Mouse (Mus musculus): ENCODE data around the gene Arhgap24.

Arhgap24 gene

DNA sequence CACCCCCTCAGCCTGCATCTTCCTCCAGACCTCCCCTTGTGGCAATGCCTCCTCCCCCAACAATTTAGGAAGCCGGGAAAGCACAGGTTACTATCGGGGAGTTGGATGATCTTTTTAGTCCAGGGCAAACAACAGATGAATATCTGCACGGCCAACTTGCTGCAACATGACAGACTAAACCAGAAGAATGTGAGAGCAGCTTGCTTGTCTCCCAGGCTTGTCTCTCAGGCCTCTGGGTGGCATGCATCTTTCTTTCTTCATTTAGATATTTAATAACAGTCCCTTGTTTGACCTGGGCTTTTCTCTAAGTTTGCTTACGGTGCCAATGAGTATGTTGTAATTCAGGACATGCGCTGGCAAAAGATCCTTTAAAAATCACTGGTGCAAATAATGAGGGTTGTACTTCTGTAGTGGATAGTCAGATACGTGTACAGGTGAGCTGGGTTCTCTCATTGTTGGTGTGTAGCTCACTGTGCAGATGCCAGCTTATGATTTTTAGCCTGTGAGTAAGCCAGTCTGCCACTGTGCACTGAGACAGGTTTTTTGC, 101.7 kb downstream of the Arhgap24 start:
- DNase-seq, result no peak

GRCm38 (mm10) chr5:102591422-102591821, 110.2 kb downstream of the Arhgap24 start:
- DNase-seq, result no peak

GRCm38 (mm10) chr5:102593058-102593457, 111.9 kb downstream of the Arhgap24 start:
- no peak for DNase-seq

DNA sequence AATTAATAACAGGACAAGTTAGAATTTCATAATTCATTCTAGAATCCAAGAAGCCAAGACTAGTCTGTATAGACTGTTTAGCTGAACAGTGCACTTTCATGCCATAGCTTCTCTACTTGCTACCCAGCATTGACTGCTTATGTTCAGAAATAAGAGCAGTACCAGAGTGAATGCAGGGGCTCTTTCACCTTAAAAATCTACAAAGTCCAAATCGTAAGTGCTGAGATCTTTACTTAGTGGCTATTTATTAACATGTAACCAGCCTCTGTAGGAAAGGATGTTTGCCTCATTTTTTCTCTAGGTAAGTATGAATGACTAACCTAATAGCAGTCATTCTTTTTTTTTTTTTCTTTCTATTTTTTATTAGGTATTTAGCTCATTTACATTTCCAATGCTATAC, 117.9 kb downstream of the Arhgap24 start:
- no peak for DNase-seq

DNA sequence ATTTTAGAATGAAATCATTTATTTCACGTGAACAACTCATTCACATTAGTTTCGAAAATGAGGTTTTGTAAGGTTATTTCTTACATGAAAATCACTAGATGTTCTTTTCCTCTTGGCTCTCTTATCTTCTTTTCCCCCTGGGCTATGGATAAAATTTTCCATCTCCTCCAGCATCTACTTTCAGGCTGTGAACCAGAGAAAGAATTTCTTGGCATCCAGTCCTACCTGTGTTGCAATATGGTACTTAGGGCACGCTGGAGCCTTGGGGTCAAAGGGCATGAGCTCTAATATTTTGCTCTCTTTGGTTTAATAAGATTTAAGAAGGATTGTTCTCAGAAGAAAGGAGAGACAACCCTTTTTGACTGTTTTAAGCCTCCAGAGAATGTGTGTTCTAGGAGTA, 132.4 kb downstream of the Arhgap24 start:
- DNase-seq, result no peak

DNA sequence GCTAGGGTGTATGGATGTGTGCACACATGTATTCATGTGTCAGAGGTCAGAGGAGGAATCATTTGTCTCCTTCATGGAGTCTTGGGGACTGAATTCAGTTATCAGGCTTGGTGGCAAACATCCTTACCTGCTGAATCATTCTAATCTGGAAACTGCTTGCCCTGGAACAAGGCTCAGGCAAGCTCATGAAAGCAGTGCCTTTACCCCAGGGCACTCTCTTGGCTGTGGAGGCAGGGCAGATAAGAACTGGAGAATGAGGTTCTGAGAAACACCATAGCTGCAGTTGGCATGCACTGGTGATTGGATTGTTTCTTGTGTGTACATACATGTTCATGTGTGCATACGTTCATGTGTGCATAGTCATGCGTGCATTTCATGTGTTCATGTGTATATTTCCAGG, 132.9 kb downstream of the Arhgap24 start:
- DNase-seq, result no peak

- DNase-seq, result no peak
These were observed 134.1 kb downstream of the Arhgap24 start for GRCm38 (mm10) chr5:102615249-102615648.

- DNase-seq, result no peak
These were observed 139.8 kb downstream of the Arhgap24 start for GRCm38 (mm10) chr5:102621036-102621435.

GRCm38 (mm10) chr5:102623807-102624435, 142.7 kb downstream of the Arhgap24 start:
- DNase-seq, result no peak

DNA sequence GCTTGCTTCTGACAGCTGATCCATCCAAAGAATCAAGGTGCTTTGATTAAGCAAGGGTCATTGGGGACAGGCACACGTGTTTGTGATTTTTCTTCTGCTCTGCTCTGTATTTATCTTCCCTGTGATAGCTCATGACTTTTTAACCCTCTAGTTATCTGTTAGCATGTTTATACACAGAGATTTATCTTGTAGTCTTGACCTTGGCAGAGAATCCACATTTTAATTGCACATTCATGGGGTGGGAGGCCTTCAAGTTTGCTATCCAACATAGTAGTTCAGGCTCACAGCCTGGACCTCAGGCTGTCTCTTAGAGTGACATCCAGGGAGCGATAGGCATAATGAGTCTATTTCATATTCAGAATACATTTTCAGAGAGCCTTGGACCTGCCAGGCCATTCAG, 145.5 kb downstream of the Arhgap24 start:
- DNase-seq, result no peak

DNA sequence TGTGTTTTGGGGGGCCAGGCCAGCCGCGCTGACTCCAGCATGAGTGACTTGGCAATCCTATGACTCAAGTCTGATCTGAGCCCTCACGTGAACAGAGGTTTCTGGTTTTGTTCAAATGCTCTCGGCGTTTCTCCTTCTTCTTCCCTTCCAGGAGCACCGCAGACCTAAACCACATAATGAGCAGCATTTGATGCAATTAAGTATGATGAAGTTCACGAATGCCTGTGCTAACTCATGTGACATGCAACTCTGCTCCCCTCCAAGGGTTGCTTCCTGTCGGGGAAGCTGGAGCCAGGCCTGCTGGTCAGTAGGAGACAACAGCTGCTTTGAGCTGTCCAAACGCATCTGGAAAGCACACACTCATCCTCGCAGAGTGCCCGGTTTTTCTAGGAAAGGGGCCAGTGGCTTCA, 148.2 kb downstream of the Arhgap24 start:
- no peak for DNase-seq

GRCm38 (mm10) chr5:102635591-102635990, 154.4 kb downstream of the Arhgap24 start:
- no peak for DNase-seq

- DNase-seq, result no peak
These were observed 158.8 kb downstream of the Arhgap24 start for GRCm38 (mm10) chr5:102639782-102640559.

DNA sequence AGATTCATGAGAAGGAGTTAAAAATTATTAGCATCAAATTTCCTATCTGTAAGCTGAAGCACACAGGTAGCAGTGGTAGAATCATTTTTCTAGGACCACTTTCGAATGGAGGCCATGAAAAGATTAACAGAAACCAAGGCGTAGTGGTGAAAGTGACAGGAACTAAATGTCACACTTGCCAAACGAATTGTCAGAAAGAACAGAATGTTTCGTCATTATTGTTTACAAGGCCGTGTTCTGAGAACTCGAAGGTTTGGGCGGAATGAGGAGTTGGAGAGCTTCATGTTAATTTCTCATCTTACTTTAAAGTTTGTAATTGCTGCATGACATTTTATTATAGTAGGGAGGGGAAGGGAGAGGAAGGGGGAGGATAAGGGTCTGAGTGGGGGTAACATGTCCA, 162.2 kb downstream of the Arhgap24 start:
- no peak for DNase-seq

DNA sequence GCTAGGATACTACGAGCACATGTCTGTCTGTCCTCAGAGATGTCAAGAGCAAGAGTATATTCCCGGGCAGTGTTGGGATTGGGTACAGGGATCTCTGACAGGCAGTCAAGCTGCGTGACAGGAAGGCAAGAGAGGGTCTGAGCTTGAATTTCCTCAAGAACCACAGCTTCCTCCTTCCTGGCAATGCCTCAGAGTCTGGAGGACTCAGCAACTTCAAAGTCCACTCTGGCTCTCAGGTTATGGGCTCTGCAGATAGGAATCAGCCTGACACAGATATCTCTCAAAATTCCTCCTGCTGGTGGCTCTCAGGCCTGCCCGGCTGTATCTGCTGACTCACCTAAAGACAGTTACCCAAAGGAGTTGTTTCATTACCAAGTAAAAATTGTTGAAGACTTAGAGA, 162.6 kb downstream of the Arhgap24 start:
- no peak for DNase-seq

- DNase-seq, result no peak
These were observed 177.9 kb downstream of the Arhgap24 start for GRCm38 (mm10) chr5:102659061-102659460.

DNA sequence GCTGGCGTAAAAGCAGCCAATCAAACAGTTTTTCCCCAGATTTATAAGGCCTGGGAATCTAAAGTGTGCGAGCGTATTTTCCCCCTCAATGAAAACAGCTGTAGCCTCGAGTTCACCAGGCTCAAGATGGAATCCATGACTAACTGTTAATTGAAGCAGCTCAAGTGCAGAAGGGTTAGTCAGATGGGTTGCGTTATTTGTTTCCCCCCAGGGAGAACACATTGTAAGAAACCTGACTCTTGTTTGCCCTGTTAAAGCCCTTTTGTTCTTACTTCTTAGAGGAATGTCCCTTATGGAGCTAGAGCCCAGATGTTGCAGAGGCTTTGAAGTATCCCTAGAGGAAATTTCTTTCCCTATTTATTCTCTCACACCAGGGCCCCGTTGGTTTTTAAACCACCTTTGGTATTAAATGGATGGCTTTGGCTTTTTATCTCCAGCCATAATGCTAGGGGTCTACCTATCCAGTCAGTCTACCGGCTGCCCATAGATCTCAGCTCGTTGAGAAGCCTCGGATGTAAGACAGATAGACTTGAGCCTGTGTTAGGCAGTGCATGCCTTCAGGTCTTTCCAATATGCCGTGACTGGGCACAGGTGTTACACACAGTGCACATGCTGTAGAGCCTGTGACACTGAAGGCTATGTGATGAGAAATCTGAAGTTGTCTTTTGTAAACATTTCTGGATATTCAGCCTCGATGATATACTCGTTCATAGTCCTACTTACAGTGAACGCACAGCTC, 184.0 kb downstream of the Arhgap24 start:
- no peak for DNase-seq

DNA sequence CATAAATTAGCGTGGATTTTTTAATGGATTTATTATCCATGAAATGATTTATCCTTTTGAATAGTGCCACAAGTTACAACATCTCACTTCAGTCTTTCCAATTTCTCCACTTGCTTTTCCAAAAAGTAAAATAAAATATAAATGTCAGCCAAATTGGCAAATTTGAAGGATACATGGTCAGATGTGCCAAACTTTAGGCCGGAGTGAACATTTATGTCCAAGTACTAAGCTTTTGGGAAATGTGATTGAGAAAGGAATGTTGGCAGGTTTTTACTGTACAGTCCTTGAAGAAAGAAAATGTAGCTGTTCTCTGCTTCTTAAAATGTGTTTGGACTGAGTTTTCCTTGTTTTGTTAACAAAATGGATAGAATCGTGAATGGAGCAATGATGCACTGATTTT, 185.7 kb downstream of the Arhgap24 start:
- DNase-seq, result no peak

GRCm38 (mm10) chr5:102667754-102668575, 186.8 kb downstream of the Arhgap24 start:
- DNase-seq, result no peak

- DNase-seq, result no peak
These were observed 189.0 kb downstream of the Arhgap24 start for GRCm38 (mm10) chr5:102670206-102670605.

DNA sequence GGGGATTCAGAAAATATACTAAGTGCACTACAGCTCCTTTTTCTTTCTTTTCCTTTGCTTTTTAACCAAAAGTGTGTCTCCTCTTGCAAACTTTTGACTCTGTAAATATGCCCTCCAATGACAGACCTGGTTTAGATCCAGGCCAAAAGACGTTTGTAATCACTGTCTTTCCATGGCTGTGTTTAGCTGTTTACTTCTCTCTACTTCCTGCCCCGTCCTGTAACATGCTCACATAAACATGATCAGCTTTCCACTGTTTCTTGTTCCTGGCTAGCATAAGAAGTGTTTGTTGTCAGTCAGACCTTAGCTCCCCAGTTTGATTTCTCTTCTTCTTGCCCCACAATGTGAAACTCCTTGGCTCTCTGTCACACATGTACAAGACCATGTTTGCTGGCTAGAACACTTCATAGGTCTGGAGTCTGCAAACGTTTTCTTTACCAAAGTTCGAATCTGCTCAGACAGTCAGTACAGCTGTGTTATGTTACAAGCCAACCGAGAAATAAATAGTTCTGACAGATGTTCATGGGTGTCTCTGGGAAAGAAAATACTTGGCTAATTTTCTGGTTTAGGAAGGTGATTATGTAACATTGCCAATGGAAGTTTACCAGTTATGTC, 189.6 kb downstream of the Arhgap24 start:
- DNase-seq, result no peak

GRCm38 (mm10) chr5:102675326-102675725, 194.1 kb downstream of the Arhgap24 start:
- no peak for DNase-seq
